Mouse (Mus musculus): ENCODE results near the gene U2af1. TPM values are rescaled to one million over a fixed set of nuclear protein-coding genes. Genes with fewer than 3 reads are reported as not detected.
A peak's percentile ranks its signal among the peaks of the same experiment; 100 is the strongest.

U2af1 gene
- polyA plus RNA-seq, 1 experiment from 2014 or later = 301 TPM

DNA sequence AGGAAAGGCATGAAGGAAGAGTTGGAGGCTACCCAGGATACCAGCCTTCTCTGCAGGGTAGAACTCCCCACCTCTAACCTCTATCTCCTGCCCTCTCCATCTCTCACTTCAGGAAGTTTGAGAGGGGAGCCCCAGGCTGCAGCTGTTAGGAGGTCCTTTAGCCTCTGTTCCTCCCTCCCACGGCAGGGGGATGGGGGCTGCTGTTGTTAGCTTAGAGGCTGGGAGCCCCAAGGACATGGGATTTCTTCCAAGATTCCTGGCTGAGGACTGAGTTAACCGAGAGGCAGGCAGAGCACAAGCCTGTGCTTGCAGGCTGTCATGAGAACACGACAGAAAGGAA, 27.5 kb upstream of the U2af1 start:
- Histone ChIP-seq H3K9me3 (no peaks in the 10 kb centered on the region), H3K36me3 (no peaks in the 10 kb centered on the region), H3K4me1 (peaks cover 12% of the 10 kb centered on the region), H3K9ac (no peak overlapping the region), H3K4me3 (replicated peaks) (no peak overlapping the region), H3K4me2 (peak overlapping the region; percentile 38), H3K27me3 (replicated peaks) (no peaks in the 10 kb centered on the region), H3K27ac (peak overlapping the region; percentile 91)
- ATAC-seq (ENCODE audit: insufficient read depth, low FRiP score, low read depth) = peak; percentile 52; the same call in 1 of the 2 replicates
- WGBS = 18% methylated on average over 3 of the region's 3 CpGs

- peak; percentile 70 for ATAC-seq (ENCODE audit: insufficient read depth, low FRiP score, low read depth)
- Histone ChIP-seq H3K27ac (peak overlapping the region; percentile 91), H3K36me3 (no peaks in the 10 kb centered on the region), H3K4me2 (peak overlapping the region; percentile 38), H3K4me3 (replicated peaks) (no peak overlapping the region), H3K27me3 (replicated peaks) (no peaks in the 10 kb centered on the region), H3K9ac (no peak overlapping the region), H3K9me3 (no peaks in the 10 kb centered on the region), H3K4me1 (peaks cover 12% of the 10 kb centered on the region)
- WGBS = 8% methylated on average over 17 of the region's 17 CpGs
These were observed 27.0 kb upstream of the U2af1 start for GRCm38 (mm10) chr17:31685514-31686224.

DNA sequence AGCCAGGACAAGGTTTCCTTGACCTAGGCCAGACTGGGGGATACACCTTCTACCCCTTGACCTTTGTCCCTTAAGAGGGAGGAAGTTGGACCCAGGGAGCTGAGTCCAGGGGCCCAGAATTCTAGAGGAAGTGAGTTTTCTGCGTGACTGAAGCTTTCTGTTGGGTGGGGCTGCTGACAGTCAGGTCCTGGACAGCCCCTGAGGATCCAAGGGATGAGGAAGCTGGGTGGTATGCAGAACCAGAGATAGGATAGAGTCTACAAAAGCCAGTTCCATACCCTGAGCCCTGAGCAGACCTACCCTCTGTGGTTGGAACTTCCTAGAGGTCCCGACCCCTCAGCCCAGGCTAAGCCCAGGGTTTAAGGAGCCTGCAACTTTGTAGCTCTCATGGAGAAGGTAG, 21.8 kb upstream of the U2af1 start:
- Histone ChIP-seq H3K9ac (no peak overlapping the region), H3K36me3 (no peaks in the 10 kb centered on the region), H3K4me3 (replicated peaks) (no peak overlapping the region), H3K4me1 (peaks cover 2% of the 10 kb centered on the region; the same call in 1 of the 2 replicates), H3K4me2 (no peak overlapping the region), H3K27me3 (replicated peaks) (no peaks in the 10 kb centered on the region), H3K27ac (no peak overlapping the region), H3K9me3 (no peaks in the 10 kb centered on the region)
- ATAC-seq (ENCODE audit: insufficient read depth, low FRiP score, low read depth) = no peak
- WGBS = 72% methylated on average over 2 of the region's 2 CpGs

DNA sequence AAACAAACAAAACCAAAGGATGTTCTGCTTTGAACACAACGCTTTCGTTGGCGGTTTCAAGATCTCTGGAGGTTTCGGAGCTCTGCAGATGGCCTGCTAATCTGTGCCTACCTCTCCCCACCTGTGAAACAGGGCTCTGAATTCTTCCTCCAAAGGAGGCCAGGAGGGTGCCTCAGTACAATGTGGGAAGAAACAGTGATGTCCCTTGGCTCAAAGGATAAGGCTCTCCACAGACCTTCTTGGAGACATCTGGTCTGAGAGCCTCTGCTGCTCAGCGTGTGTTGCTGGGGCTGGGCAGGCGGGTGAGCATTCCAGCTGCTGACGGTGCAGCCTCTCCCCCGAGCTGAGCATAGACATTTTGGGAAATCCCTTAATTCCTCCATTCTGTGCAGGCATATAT, 18.8 kb upstream of the U2af1 start, which contains the start of gene Cryaa:
Cryaa (plus strand) TSS at position 301 of the 400 bp plus-strand sequence.
- Histone ChIP-seq H3K36me3 (no peaks in the 10 kb centered on the region), H3K4me1 (no peaks in the 10 kb centered on the region), H3K4me2 (no peak within 1 kb of the TSS), H3K4me3 (replicated peaks) (no peak within 1 kb of the TSS), H3K27me3 (replicated peaks) (no peaks in the 10 kb centered on the region), H3K27ac (no peak within 1 kb of the TSS), H3K9me3 (no peaks in the 10 kb centered on the region), H3K9ac (no peak within 1 kb of the TSS)
- ATAC-seq (ENCODE audit: insufficient read depth, low FRiP score, low read depth) = no peak
- WGBS = 68% methylated on average over 8 of the region's 8 CpGs

- H3K27ac ChIP-seq = no peak overlapping the region
- H3K9me3 ChIP-seq = no peaks in the 10 kb centered on the region
- H3K9ac ChIP-seq = no peak overlapping the region
- H3K27me3 ChIP-seq (replicated peaks) = no peaks in the 10 kb centered on the region
- ATAC-seq (ENCODE audit: insufficient read depth, low FRiP score, low read depth) = no peak
- no peaks in the 10 kb centered on the region for H3K4me1 ChIP-seq
- 67% methylated on average over 1 of the region's 1 CpGs for WGBS
- no peak overlapping the region for H3K4me3 ChIP-seq (replicated peaks)
- H3K4me2 ChIP-seq = no peak overlapping the region
- no peaks in the 10 kb centered on the region for H3K36me3 ChIP-seq
These were observed 15.7 kb upstream of the U2af1 start for GRCm38 (mm10) chr17:31674426-31674825.

- Histone ChIP-seq H3K4me3 (replicated peaks) (no peak overlapping the region), H3K27ac (no peak overlapping the region), H3K9ac (no peak overlapping the region), H3K36me3 (no peaks in the 10 kb centered on the region), H3K4me1 (no peaks in the 10 kb centered on the region), H3K4me2 (no peak overlapping the region), H3K27me3 (replicated peaks) (no peaks in the 10 kb centered on the region), H3K9me3 (no peaks in the 10 kb centered on the region)
- whole genome bisulfite sequencing = 84% methylated on average over 12 of the region's 12 CpGs
- no peak for ATAC-seq (ENCODE audit: insufficient read depth, low FRiP score, low read depth)
These were observed 13.6 kb upstream of the U2af1 start for GRCm38 (mm10) chr17:31672279-31672678.

DNA sequence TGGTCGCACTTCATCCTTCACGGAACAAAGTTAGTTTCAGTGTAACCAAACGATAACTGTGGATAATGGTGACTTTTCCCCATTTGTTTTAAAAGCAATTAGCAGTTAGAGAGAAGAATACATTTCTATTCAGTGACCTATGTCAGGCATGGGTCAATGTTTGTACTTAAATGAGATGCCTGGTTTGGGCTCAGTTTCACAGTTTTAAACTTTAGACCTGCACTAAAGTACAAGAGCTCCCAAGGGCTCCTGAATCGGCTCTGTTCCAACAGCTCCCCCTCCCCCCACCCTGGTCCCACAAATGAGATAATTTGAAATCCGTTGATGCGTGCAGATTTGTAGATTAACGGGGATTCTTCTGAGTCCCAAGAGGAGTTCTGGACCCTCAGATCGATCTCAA, 13.0 kb upstream of the U2af1 start:
- H3K4me3 ChIP-seq (replicated peaks) = no peak overlapping the region
- no peaks in the 10 kb centered on the region for H3K27me3 ChIP-seq (replicated peaks)
- no peak for ATAC-seq (ENCODE audit: insufficient read depth, low FRiP score, low read depth)
- H3K9me3 ChIP-seq = no peaks in the 10 kb centered on the region
- H3K4me1 ChIP-seq = no peaks in the 10 kb centered on the region
- H3K9ac ChIP-seq = no peak overlapping the region
- H3K4me2 ChIP-seq = no peak overlapping the region
- no peak overlapping the region for H3K27ac ChIP-seq
- no peaks in the 10 kb centered on the region for H3K36me3 ChIP-seq
- WGBS = 73% methylated on average over 8 of the region's 8 CpGs

DNA sequence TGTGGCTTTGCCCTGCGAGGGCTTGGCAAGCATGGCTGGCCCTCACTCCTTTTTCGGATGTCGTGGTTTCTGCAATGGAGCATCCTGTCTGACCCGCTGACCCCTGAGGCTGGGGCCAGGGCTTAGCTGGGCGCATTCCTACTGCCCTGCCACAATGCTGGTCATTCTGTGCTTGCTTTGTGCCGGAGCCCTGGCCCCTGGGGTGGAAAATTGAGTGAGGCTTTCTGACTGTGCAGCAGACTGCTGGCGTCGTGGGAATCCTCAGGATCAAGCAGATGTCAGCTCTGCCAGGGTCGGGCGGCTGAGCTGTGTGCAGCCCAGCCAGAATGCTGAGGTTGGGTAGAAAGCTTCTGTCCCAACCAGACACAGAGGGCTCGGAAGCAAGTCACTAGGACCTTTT, 11.5 kb upstream of the U2af1 start:
- no peak overlapping the region for H3K27ac ChIP-seq
- H3K9ac ChIP-seq = no peak overlapping the region
- H3K27me3 ChIP-seq (replicated peaks) = no peaks in the 10 kb centered on the region
- no peaks in the 10 kb centered on the region for H3K9me3 ChIP-seq
- H3K4me1 ChIP-seq = no peaks in the 10 kb centered on the region
- H3K36me3 ChIP-seq = no peaks in the 10 kb centered on the region
- H3K4me2 ChIP-seq = no peak overlapping the region
- H3K4me3 ChIP-seq (replicated peaks) = no peak overlapping the region
- ATAC-seq (ENCODE audit: insufficient read depth, low FRiP score, low read depth) = no peak
- WGBS = 50% methylated on average over 11 of the region's 11 CpGs

DNA sequence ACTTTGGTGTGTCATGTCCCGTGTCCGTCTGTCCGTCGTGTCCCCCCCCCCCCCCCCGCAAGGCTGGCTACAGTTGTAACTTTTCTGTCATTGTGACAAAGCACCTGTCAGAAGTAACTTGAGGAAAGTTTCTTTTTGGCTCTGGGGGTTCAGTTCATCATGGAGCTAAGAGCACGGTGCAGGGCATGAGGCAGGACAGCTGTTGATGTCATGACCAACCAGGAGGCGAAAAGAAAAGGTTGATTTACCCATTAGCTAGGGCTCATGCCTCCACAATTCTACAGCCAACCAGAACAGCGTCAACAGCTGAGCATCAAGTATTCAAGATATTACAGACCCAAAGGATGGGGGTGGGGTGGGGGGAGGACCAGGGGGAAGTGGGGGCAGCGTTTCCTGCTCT, 9.6 kb upstream of the U2af1 start:
- Histone ChIP-seq H3K27me3 (replicated peaks) (no peaks in the 10 kb centered on the region), H3K4me2 (no peak overlapping the region), H3K36me3 (no peaks in the 10 kb centered on the region), H3K4me1 (no peaks in the 10 kb centered on the region), H3K4me3 (replicated peaks) (no peak overlapping the region), H3K27ac (no peak overlapping the region), H3K9ac (no peak overlapping the region), H3K9me3 (no peaks in the 10 kb centered on the region)
- 40% methylated on average over 9 of the region's 9 CpGs for WGBS
- no peak for ATAC-seq (ENCODE audit: insufficient read depth, low FRiP score, low read depth)

DNA sequence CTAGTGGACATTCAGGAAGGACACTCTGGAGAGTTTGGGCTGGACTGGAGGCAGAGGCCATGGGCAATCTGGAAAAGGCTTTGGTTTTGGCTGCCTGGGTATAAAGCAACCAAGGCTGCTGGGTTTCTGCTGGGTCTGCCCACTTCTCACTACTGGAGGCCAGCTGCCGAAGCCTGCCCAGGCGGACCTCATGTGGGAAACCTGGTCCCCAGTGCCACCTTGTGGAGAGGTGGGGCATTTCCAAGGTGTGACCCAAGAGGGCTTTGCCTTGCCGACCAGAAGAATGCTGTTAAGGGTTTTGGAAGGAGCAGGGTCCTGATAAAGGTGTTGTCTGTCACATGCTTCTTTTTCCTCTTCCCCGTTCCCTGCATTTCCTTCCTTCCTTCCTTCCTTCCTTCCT, 6.1 kb upstream of the U2af1 start:
- Histone ChIP-seq H3K27ac (no peak overlapping the region), H3K27me3 (replicated peaks) (no peaks in the 10 kb centered on the region), H3K4me2 (no peak overlapping the region), H3K4me1 (no peaks in the 10 kb centered on the region), H3K9ac (no peak overlapping the region), H3K36me3 (no peaks in the 10 kb centered on the region), H3K4me3 (replicated peaks) (no peak overlapping the region), H3K9me3 (no peaks in the 10 kb centered on the region)
- 8% methylated on average over 4 of the region's 4 CpGs for WGBS
- ATAC-seq (ENCODE audit: insufficient read depth, low FRiP score, low read depth) = peak; percentile 77; the same call in 1 of the 2 replicates

GRCm38 (mm10) chr17:31662855-31663254, 4.2 kb upstream of the U2af1 start:
- no peaks in the 10 kb centered on the region for H3K36me3 ChIP-seq
- H3K27ac ChIP-seq = no peak overlapping the region
- H3K4me3 ChIP-seq (replicated peaks) = no peak overlapping the region
- H3K27me3 ChIP-seq (replicated peaks) = no peaks in the 10 kb centered on the region
- H3K4me1 ChIP-seq = peaks cover 6% of the 10 kb centered on the region; the same call in 1 of the 2 replicates
- no peak overlapping the region for H3K4me2 ChIP-seq
- no peak overlapping the region for H3K9ac ChIP-seq
- no peak for ATAC-seq (ENCODE audit: insufficient read depth, low FRiP score, low read depth)
- H3K9me3 ChIP-seq = no peaks in the 10 kb centered on the region

DNA sequence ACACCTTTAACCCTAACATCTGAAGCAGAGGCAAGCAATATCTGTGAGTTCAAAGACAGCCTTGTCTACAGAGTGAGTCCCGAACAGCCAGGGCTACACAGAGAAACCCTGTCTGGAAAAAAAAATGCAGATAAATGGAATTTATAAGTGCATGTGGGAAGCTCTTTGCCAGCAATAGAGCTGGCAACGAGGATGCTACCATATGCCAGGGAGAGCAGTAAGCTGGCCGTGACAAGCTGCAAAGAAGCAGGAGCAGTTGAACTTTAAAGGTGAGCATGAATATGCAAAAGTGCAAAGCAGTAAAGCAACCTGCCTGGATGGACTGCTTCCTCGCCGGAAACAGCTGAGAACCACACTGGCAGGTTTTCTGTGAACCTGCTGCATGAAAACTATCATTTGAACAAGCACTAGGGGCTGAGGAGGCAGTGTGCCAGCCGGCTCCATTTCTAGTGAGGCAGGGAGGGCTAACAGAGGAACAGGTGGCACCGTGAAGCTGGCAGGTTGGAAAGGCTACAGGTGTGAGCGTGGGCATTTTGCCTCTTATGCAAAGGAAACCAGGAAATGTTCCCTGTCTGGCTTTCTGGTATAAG, 2.1 kb upstream of the U2af1 start:
- Histone ChIP-seq H3K27me3 (replicated peaks) (no peaks in the 10 kb centered on the region), H3K4me2 (no peak overlapping the region), H3K4me3 (replicated peaks) (no peak overlapping the region), H3K27ac (no peak overlapping the region), H3K9ac (no peak overlapping the region), H3K9me3 (no peaks in the 10 kb centered on the region), H3K4me1 (peaks cover 11% of the 10 kb centered on the region; the same call in 1 of the 2 replicates), H3K36me3 (no peaks in the 10 kb centered on the region)
- WGBS = 66% methylated on average over 8 of the region's 8 CpGs
- ATAC-seq (ENCODE audit: insufficient read depth, low FRiP score, low read depth) = no peak

All from stomach, embryonic 15.5 days (tissue).